Mouse (Mus musculus) midbrain, embryonic 12.5 days (tissue): Measurements from ENCODE around the gene Chrm3. TPM values are rescaled to one million over a fixed set of nuclear protein-coding genes. Genes with fewer than 3 reads are reported as not detected.

Experiments used
- ATAC-seq: fragments of 200-750 bp; cut with Nextera tagmentation; 2 replicates; pipeline ENCODE4 v1.8.0; 2017; ENCODE audit warnings: low read depth, moderate TSS enrichment, moderate library complexity; ENCODE audit not compliant: low FRiP score
- H3K27ac ChIP-seq: fragments of 300-500 bp; sonication (generic); replicated peaks from 2 replicates; pipeline ENCODE4 v1.5.1; 2016; ENCODE audit warnings: mild to moderate bottlenecking
- H3K27me3 ChIP-seq: fragments of 300-500 bp; sonication (generic); 2 replicates; pipeline ENCODE4 v1.6.1; 2016; ENCODE audit warnings: mild to moderate bottlenecking
- H3K36me3 ChIP-seq: fragments of 300-500 bp; sonication (generic); 2 replicates; pipeline ENCODE4 v1.6.1; 2016
- H3K4me1 ChIP-seq: fragments of 300-500 bp; sonication (generic); 2 replicates; pipeline ENCODE4 v1.6.1; 2016
- H3K4me2 ChIP-seq: fragments of 300-500 bp; sonication (generic); replicated peaks from 2 replicates; pipeline ENCODE4 v1.6.1; 2016; ENCODE audit warnings: mild to moderate bottlenecking, moderate library complexity
- H3K4me3 ChIP-seq: fragments of 300-500 bp; sonication (generic); 2 replicates; pipeline ENCODE4 v1.5.1; 2016; ENCODE audit warnings: mild to moderate bottlenecking
- H3K9ac ChIP-seq: fragments of 300-500 bp; sonication (generic); replicated peaks from 2 replicates; pipeline ENCODE4 v1.6.1; 2016; ENCODE audit warnings: mild to moderate bottlenecking, moderate library complexity
- H3K9me3 ChIP-seq: fragments of 300-500 bp; sonication (generic); 2 replicates; pipeline ENCODE4 v1.6.1; 2016; ENCODE audit warnings: mild to moderate bottlenecking
- WGBS: fragments of 180-500 bp; shearing (Covaris S2); methylation state at CpG from one replicate; pipeline ENCODE4 v1.1.7; 2016; 5-methylcytosine and 5-hydroxymethylcytosine counted together
- polyA plus RNA-seq: library from polyadenylated mRNA; unstranded; fragments of >200 nt; fragmentation: Nextera tagmentation; extraction: Ambion mirVana; gene quantifications from 2 replicates; pipeline ENCODE4 v1.2.1, GENCODE M21; 2016

Gene Chrm3
- polyA plus RNA-seq, 1 experiment from 2014 or later: 0.77 TPM

DNA sequence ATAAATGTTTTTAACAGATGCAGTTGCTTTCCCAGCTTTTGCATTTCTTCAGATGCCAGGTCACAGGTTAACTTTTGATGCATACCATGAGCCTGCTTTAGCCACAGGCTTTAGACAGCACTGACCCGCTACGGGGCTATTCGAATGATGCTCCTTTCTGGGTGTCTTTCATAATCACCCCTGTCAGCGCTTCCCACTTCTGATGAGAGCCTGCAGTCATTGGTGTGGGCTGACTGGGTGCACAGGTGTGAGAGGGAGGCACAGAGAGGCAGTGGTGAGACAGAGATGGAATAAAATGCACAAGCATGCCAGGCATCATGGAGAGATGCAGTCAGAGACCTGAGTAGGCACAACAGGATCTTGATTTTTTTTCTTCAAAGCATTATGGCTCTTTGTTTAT lies 221.8 kb downstream of the Chrm3 start:
- 88% methylated on average over 4 of the region's 4 CpGs for WGBS
- no peaks in the 10 kb centered on the region for H3K9me3 ChIP-seq
- no peak overlapping the region for H3K4me2 ChIP-seq
- H3K27ac ChIP-seq: no peak overlapping the region
- H3K4me1 ChIP-seq: no peaks in the 10 kb centered on the region
- H3K9ac ChIP-seq: no peak overlapping the region
- no peaks in the 10 kb centered on the region for H3K27me3 ChIP-seq
- no peak overlapping the region for H3K4me3 ChIP-seq
- H3K36me3 ChIP-seq: no peaks in the 10 kb centered on the region
- no peak for ATAC-seq

DNA sequence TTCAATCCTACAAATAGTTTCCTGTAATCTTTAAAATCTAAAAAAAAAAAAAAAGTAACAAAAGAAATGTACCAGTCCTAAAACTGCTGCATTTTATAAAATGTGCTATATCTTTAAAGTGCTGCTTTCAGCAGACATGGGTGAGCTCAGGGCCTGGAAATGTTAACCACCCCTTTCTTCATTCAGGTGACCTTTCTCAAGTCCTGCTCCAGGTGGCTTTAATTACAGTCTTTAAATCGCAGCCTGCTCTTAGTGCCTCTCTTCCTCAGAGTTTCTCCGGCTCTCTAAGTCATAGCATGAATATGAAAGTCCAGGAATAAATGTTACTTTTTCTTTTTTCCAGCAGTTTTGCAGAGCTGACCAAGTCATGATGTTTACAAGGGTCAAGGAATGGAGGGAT lies 229.6 kb downstream of the Chrm3 start:
- Histone ChIP-seq H3K4me2 (no peak overlapping the region), H3K27me3 (no peaks in the 10 kb centered on the region), H3K36me3 (no peaks in the 10 kb centered on the region), H3K9me3 (no peaks in the 10 kb centered on the region), H3K27ac (no peak overlapping the region), H3K4me3 (no peak overlapping the region), H3K9ac (no peak overlapping the region), H3K4me1 (no peaks in the 10 kb centered on the region)
- no peak for ATAC-seq
- 77% methylated on average over 2 of the region's 2 CpGs for WGBS

- Histone ChIP-seq H3K4me2 (no peak overlapping the region), H3K27ac (no peak overlapping the region), H3K9ac (no peak overlapping the region), H3K4me1 (no peaks in the 10 kb centered on the region), H3K36me3 (no peaks in the 10 kb centered on the region), H3K9me3 (no peaks in the 10 kb centered on the region), H3K27me3 (no peaks in the 10 kb centered on the region), H3K4me3 (no peak overlapping the region)
- ATAC-seq: no peak
- 73% methylated on average over 2 of the region's 2 CpGs for WGBS
Measured at GRCm38 (mm10) chr13:10112211-10112610, 248.4 kb downstream of the Chrm3 start.

DNA sequence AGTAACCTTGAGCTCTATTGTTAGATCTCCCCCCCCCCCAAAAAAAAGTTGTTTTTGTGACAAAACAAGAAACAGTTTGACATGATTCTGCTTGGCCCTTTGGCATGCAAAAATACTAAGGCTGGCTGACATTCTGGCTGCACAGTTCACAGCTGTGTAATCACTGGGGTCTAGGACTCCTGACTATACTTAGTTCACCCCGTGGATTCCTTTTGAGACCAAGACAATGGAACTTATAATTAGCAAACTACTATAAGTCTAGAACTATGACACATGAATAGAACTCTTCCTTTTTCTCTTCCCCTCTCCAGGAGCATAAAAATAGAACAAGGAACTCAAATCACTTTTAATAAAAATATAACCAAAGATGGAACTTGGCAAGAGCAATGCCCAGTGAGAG lies 251.1 kb downstream of the Chrm3 start:
- Histone ChIP-seq H3K36me3 (no peaks in the 10 kb centered on the region), H3K4me1 (no peaks in the 10 kb centered on the region), H3K27ac (no peak overlapping the region), H3K27me3 (no peaks in the 10 kb centered on the region), H3K4me3 (no peak overlapping the region), H3K9ac (no peak overlapping the region), H3K4me2 (no peak overlapping the region), H3K9me3 (no peaks in the 10 kb centered on the region)
- no peak for ATAC-seq
- 26% methylated on average over 1 of the region's 1 CpGs for WGBS

DNA sequence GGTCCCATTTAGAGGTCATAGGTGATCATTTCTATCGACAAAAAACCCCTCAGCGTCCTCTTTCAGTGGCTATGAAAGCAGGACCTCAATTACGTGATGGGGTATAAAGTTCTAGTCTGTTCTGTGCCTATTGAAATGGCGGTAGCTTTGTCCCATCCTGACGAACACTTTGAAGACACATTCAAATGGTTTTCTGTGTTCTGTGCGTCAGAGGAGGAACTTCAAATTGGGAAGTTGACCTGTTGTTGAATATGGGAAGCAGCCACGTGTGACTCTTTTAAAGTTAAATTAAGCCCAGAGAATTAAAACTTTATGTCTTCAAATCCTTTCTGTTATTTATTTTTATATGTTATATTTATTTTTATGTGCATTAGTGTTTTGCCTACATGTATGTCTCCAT lies 253.3 kb downstream of the Chrm3 start:
- Histone ChIP-seq H3K4me2 (no peak overlapping the region), H3K36me3 (no peaks in the 10 kb centered on the region), H3K27me3 (no peaks in the 10 kb centered on the region), H3K27ac (no peak overlapping the region), H3K9ac (no peak overlapping the region), H3K4me3 (no peak overlapping the region), H3K4me1 (no peaks in the 10 kb centered on the region), H3K9me3 (no peaks in the 10 kb centered on the region)
- ATAC-seq: no peak
- WGBS: 82% methylated on average over 7 of the region's 7 CpGs

DNA sequence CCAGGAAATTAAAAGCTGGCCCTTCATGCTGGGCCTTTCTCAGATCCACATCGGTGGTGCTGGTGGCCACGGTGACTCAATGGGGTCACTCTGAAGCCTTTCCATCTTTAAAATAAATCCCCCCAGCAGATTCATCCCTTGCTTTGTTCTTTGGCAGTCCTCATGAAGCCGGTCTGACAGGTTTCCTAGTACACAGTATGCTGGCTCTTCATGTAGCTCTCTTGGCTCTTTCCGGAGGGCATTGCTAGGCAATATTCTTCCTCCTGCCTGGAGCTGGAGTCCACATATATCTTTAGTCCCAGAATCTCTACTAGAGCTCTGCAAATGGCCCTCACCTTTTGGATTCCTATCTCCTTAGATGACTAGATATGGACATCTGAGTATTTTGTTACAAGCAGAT lies 269.9 kb downstream of the Chrm3 start:
- H3K27me3 ChIP-seq: no peaks in the 10 kb centered on the region
- H3K27ac ChIP-seq: no peak overlapping the region
- H3K4me2 ChIP-seq: no peak overlapping the region
- H3K4me1 ChIP-seq: no peaks in the 10 kb centered on the region
- no peaks in the 10 kb centered on the region for H3K9me3 ChIP-seq
- no peaks in the 10 kb centered on the region for H3K36me3 ChIP-seq
- H3K4me3 ChIP-seq: no peak overlapping the region
- no peak for ATAC-seq
- H3K9ac ChIP-seq: no peak overlapping the region
- WGBS: 80% methylated on average over 4 of the region's 4 CpGs

- H3K4me3 ChIP-seq: no peak overlapping the region
- H3K27ac ChIP-seq: no peak overlapping the region
- no peaks in the 10 kb centered on the region for H3K9me3 ChIP-seq
- no peak for ATAC-seq
- H3K36me3 ChIP-seq: no peaks in the 10 kb centered on the region
- no peak overlapping the region for H3K4me2 ChIP-seq
- WGBS: 88% methylated on average over 6 of the region's 6 CpGs
- no peaks in the 10 kb centered on the region for H3K27me3 ChIP-seq
- no peak overlapping the region for H3K9ac ChIP-seq
- no peaks in the 10 kb centered on the region for H3K4me1 ChIP-seq
Measured at GRCm38 (mm10) chr13:10086336-10086735, 274.3 kb downstream of the Chrm3 start.

GRCm38 (mm10) chr13:10081896-10082426 lies 278.7 kb downstream of the Chrm3 start:
- Histone ChIP-seq H3K9ac (no peak overlapping the region), H3K9me3 (no peaks in the 10 kb centered on the region), H3K27ac (no peak overlapping the region), H3K4me2 (no peak overlapping the region), H3K27me3 (no peaks in the 10 kb centered on the region), H3K36me3 (no peaks in the 10 kb centered on the region), H3K4me1 (no peaks in the 10 kb centered on the region), H3K4me3 (no peak overlapping the region)
- 87% methylated on average over 6 of the region's 6 CpGs for WGBS
- ATAC-seq: no peak

- Histone ChIP-seq H3K4me3 (no peak overlapping the region), H3K4me1 (no peaks in the 10 kb centered on the region), H3K9ac (no peak overlapping the region), H3K4me2 (no peak overlapping the region), H3K9me3 (no peaks in the 10 kb centered on the region), H3K27me3 (no peaks in the 10 kb centered on the region), H3K36me3 (no peaks in the 10 kb centered on the region), H3K27ac (no peak overlapping the region)
- 0 out of 2 replicates have a peak, but pooled peaks have one; percentile 54 for ATAC-seq
- 40% methylated on average over 5 of the region's 5 CpGs for WGBS
Measured at GRCm38 (mm10) chr13:10071165-10071564, 289.5 kb downstream of the Chrm3 start.

DNA sequence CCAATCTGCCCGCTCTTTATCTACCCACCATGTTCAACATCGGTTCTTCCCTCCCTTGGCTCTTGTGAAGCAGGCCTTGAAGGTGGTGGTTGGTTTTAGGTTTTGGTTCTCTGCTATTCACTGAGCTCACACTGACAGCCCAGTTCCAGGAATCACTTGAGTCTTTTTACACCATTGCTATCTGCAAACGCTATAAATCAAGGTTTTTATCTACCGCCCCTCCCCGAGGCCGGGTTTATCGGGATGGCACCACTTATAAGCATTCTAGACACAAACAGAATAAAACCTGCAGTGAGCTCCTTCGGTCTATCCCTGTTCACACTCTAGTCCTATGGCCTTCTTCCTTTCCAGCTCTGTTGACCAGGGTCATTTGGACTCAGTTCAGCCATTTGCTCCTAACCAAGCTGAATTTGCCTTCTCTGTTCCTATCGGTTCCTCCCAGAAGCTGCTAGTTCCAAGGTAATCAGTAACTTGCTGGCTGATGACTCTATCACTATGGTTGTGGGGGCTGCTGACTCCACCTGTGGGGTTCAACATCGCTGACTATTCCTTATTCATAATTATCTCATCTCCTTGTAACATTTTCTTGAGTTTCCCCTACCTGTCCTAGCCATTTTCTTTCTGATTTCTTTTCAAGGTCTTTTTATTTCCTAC lies 291.6 kb downstream of the Chrm3 start:
- Histone ChIP-seq H3K36me3 (no peaks in the 10 kb centered on the region), H3K4me1 (no peaks in the 10 kb centered on the region), H3K9me3 (no peaks in the 10 kb centered on the region), H3K4me2 (no peak overlapping the region), H3K9ac (no peak overlapping the region), H3K4me3 (no peak overlapping the region), H3K27ac (no peak overlapping the region), H3K27me3 (no peaks in the 10 kb centered on the region)
- ATAC-seq: no peak
- WGBS: 90% methylated on average over 10 of the region's 10 CpGs

DNA sequence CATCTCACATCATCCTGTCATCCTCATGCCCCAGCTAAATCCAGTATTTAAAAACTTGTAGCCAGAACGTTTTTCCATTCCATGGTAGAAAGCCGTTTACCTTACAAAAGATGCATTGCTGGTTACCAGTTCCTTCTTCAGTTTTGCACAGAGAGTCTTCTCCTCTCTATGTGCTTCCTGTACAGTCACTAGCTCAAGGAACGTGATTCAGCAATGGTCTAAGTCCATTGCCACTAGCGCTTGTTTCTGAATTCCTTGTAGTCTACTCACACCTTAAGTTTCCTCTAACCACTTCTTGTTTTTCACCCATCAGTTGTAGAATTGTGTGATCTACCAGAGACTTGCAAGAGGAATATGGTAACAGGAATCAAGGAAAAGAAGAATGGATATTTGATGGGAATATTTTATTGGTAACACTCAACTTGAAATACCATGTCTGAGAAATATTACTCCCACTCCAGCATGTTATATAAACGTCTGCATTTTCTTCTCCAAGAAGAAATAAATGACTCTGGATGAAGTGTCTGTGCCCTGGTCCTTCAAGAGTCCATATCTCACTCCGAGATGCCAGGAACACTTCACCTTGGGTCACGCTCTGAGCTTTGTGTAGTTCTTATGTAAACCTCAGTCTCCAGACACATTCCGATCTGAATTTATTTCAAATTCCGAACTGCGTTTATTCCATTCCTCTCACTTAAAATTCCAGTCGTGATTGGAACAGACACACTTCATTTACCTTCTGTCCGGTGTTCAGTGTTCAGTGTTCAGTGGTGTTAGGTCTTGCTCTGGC lies 293.6 kb downstream of the Chrm3 start:
- Histone ChIP-seq H3K4me1 (no peaks in the 10 kb centered on the region), H3K36me3 (no peaks in the 10 kb centered on the region), H3K27me3 (no peaks in the 10 kb centered on the region), H3K9me3 (no peaks in the 10 kb centered on the region), H3K4me2 (no peak overlapping the region), H3K4me3 (no peak overlapping the region), H3K9ac (no peak overlapping the region), H3K27ac (no peak overlapping the region)
- 88% methylated on average over 12 of the region's 12 CpGs for WGBS
- ATAC-seq: no peak

- Histone ChIP-seq H3K4me3 (no peak overlapping the region), H3K27ac (no peak overlapping the region), H3K9me3 (no peaks in the 10 kb centered on the region), H3K4me1 (no peaks in the 10 kb centered on the region), H3K36me3 (no peaks in the 10 kb centered on the region), H3K4me2 (no peak overlapping the region), H3K9ac (no peak overlapping the region), H3K27me3 (no peaks in the 10 kb centered on the region)
- 52% methylated on average over 2 of the region's 2 CpGs for WGBS
- no peak for ATAC-seq
Measured at GRCm38 (mm10) chr13:10065776-10066175, 294.9 kb downstream of the Chrm3 start.
